Mouse (Mus musculus): ENCODE data around the gene Oard1.

DNA sequence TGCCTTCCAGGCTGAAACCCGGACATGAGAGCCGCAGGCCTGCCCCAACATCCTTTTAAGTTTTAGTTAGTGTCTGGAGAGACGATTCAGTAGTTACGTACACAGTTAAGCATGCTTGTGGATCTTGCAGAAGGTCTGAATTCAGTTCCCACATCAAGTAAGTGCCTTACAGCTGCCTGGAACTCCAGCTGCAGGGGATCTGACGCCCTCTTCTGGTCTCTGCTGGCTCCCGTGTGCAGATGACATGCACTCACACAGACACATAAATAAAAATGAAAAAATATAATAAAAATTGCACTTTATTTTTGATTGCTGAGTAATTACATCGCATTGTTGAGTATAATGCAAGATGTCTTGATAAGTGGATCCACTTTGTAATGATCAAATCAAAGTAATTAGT, 43.7 kb downstream of the Oard1 start:
- TF ChIP-seq CTCF (IDR thresholded peaks at IDR 0.05; ENCODE audit: borderline replicate concordance, control insufficient read depth, extremely low read depth, insufficient read depth, low read length, poor library complexity) (no peak), POLR2A (IDR thresholded peaks at IDR 0.05; ENCODE audit: control insufficient read depth, extremely low read depth, insufficient read depth, low read length, poor library complexity) (no peak)
